Mouse (Mus musculus) layer of hippocampus, adult 2 months (tissue): Measurements from ENCODE around the gene Sst. TPM values are rescaled to one million over a fixed set of nuclear protein-coding genes. Genes with fewer than 3 reads are reported as not detected.
"Not testable (repeated sequence)": the region's sequence is repeated elsewhere in the genome, so short reads cannot be mapped to it uniquely, and the experiment has no call there.

ENCODE experiments used
- DNase-seq, 2 experiments: peaks; one replicate each; pipeline ENCODE4 v3.0.0; 2022; ENCODE audit warnings: low spot score in 2 of 2
- H3K27ac ChIP-seq: fragments of 200-600 bp; 2 replicates; pipeline ENCODE4 v1.8.1; 2022
- H3K4me3 ChIP-seq: fragments of 200-600 bp; 2 replicates; pipeline ENCODE4 v1.8.1; 2022; ENCODE audit warnings: mild to moderate bottlenecking
- CTCF ChIP-seq: fragments of 200-600 bp; conservative IDR thresholded peaks from 2 replicates; pipeline ENCODE4 v1.8.1; 2022; ENCODE audit warnings: antibody characterized with exemption, mild to moderate bottlenecking, moderate library complexity
- long read RNA-seq, 2 experiments: library from polyadenylated mRNA; stranded (forward); transcript quantifications; one replicate each; pipeline ENCODE4 v2.0.0; 2021; ENCODE audit warnings: borderline mapping rate in 2 of 2
- total RNA-seq, 2 experiments: library from RNA; stranded (reverse); gene quantifications; 2 replicates each; pipeline ENCODE4 v1.2.3; 2021

Gene Sst
- total RNA-seq = 100 to 1,000 TPM; 395 TPM
- long read RNA-seq, experiment 1, transcript Sst-201 (2 exons, 721 nt) = major isoform, 59 of 68 reads
- long read RNA-seq, experiment 1, partial matches to known transcripts = 6 of 68 reads
- long read RNA-seq, experiment 1, other reads (novel, unspliced or antisense) = 3 of 68 reads
- long read RNA-seq, experiment 2, transcript Sst-201 (2 exons, 721 nt) = major isoform, 53 of 67 reads
- long read RNA-seq, experiment 2, partial matches to known transcripts = 13 of 67 reads
- long read RNA-seq, experiment 2, other reads (novel, unspliced or antisense) = 1 of 67 reads

DNA sequence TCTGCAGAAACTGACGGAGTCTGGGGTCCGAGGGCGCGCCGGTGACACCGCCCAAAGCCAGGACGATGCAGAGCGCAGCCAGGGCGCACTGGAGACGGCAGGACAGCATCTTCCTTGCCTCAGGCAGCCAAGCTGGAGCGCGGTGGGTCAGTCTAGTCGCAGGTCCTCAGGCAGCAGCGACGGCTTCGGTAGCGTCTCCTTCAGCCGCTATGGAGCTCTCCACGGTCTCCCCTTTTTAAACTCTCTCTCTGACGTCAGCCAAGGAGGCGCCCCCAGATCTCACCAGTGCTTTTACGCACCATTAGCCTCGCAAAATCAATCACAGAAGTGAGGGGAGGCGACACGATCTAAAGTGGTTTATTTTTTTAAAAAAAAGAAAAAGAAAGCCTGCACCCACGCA, at the start of gene Sst:
Gene Sst, minus strand, starts transcription at position 323 of the 400 bp plus-strand sequence.
- no peak within 1 kb of the TSS for H3K27ac ChIP-seq
- no peak within 1 kb of the TSS; the same call in 1 of the 2 replicates for H3K4me3 ChIP-seq
- no peak for DNase-seq
- no peak for TF ChIP-seq CTCF

DNA sequence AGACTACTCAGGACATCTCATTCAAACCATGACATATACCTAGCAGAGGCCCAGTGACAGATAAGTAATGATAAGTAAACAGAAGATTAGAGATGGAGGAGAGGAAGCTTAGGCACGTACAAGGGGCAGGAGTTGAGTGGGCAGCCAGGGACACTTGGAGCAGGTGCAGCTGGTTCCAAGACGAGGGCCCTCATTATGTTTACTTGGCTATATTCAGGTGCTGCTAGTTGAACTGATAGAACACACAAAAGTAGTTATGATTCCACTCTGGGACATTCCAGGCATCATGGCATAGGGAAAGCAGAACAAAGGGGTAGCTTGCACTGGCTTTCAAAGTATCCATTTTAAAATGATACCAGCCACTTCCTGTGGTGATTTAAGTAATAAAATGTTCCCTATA, 43.6 kb upstream of the Sst start:
- no peak for TF ChIP-seq CTCF
- H3K27ac ChIP-seq = no peak overlapping the region
- DNase-seq = no peak
- H3K4me3 ChIP-seq = no peak overlapping the region

DNA sequence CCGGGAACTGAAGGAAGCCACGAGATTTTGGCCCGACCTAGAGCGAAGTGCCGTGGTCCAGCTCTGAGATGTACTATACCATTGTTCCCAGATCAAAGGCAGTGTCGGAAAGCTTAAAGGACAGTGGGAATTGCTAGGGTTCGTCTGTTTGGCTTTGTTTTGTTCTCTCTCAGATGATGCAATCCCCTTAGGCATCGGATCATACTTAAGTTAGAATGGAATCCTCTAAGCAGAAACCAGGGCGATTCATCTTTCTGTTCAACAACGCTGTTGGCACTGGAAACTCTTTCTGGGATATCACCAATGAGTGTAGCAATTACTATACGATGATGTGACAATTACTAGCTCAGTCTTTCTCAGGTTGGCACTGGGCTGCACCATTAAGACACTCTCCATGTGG, 41.5 kb upstream of the Sst start, which contains the start of gene Rtp2:
Gene Rtp2, minus strand, starts transcription at position 101 of the 400 bp plus-strand sequence.
- no peak for TF ChIP-seq CTCF

DNA sequence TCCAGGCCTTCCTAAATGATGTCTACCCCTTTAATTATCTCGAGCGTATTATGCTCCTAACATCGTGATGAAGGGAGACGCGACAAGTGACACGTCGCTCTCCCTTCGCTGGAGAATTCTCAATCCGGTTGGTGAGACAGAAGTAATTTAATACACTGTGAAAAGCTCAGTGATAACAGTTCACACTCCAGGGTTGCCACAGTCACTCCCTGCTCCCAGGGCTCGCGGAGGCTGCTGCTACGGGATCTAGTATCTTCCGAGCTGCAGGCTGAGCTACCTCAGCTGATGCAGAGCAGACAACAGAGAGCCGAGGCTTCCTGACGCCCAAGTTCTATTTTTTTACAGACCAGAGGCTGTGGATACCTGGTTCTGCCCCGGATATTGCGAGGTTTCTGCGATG, 40.5 kb upstream of the Sst start:
- no peak overlapping the region for H3K27ac ChIP-seq
- no peak for DNase-seq
- no peak for TF ChIP-seq CTCF
- peak overlapping the region; percentile 15; the same call in 1 of the 2 replicates for H3K4me3 ChIP-seq

More for the DNA sequence above, 41.5 kb upstream of the Sst start, which contains the start of gene Rtp2:
- peak within 1 kb of the TSS; percentile 15; the same call in 1 of the 2 replicates for H3K4me3 ChIP-seq
- no peak for DNase-seq
- H3K27ac ChIP-seq = no peak within 1 kb of the TSS

DNA sequence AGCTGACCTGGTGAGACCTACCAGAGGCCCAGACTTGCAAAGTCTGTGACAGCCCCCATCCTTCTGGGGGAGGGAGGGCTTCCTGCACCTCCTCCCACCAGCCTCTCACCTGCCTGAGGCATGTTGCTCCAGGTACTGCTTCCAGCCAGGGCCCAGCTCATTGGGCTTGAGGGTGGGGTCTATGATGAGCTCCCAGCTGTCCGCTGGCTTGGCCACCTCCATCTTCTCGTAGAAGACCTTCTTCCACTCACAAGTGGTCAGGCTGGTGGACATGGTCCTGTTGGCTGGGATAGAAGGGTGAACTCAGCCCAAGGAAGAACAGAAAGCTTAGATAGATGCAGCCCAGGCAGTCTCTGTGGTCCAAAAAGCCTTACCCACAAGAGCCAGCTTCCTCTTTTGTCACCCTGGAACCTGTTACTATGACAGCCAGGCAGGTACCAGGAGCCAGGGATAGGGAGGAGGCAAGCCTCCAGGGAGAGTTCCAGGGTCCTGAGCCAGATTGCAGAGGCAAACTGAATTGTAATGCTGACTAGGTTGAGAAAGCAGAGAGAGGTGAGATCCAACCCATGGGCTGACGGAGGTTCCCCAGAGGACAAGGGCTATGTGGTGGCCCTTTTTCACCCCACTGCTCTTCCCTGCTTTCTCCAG, 39.8 kb upstream of the Sst start:
- TF ChIP-seq CTCF = no peak
- DNase-seq = no peak
- Histone ChIP-seq H3K27ac (no peak overlapping the region), H3K4me3 (no peak overlapping the region)

DNA sequence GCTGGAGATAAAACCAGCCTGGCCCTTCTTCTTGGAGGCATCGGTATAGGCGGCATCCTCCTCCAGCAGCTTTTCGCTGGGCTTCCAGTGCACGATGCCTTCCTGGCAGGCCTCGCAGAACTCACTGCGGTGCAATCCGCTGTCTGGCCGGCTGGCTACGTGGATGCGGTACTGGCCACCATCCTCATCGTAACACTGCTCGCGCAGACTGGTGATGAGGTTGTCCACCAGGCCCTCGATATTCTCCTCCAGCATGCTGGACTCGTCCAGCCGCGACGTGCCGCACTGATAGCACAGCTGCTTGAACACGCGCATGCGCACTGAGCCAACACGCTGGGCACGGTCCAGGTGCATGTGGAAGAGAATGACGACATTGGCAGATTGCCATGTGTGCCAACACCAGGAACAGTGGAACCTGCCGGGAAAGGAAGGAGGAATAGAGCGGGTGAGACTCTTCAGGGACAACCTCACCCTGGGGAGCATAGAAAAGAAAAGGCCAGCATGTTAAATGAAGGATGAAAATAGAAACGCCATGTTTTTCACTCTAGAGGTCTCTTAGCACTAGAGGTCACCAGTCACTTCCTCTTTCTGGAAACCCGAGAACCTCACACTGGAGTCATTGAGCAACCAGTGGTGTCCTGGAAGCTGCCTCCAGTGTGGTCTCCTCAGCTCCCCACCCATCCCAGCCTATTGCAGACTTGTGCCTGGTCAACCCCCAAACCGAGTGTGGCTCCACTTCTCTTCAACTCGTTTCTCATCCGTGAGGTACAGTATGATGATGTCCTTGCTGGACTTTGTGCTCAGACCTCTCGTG, 36.8 kb upstream of the Sst start:
- H3K27ac ChIP-seq = no peak overlapping the region
- H3K4me3 ChIP-seq = no peak overlapping the region
- no peak for TF ChIP-seq CTCF
- no peak for DNase-seq

DNA sequence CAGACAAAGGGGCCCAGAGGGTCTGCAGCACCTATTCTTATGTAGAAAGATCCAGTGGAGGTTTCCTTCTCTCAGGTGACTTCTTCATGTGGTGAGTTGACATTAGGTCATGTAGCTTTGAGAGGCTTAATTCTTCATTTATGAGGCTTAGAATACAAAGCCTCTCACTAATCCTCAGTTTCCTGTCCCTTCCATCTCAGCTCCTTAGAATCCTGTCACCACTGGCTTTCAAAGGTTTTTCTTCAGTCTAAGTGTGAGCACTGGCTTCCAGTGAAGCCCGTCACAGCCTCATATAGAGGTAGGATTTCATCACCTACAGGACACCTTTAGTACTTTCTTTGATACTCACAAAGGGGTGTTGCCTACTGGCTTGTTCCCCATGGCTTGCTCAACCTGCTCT, 32.1 kb upstream of the Sst start:
- no peak for DNase-seq
- no peak for TF ChIP-seq CTCF
- no peak overlapping the region for H3K4me3 ChIP-seq
- H3K27ac ChIP-seq = no peak overlapping the region

DNA sequence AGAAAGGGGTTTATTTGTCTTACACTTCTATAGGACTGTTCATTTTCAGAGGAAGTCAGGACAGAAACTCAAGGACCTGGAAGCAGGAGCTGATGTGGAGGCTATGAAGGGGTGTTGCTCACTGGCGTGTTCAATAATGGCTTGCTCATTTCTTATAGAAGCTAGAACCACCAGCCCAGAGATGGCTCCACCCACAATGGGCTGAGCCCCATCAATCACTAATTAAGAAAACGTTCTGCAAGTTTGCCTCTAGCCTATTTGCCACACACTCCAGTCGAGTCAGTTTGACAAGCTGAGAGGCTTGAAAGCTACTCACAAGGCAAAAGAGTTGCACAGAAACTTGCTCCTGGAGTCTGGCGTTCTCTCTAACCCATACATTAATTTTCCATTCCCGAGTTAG, 30.9 kb upstream of the Sst start:
- no peak overlapping the region for H3K4me3 ChIP-seq
- DNase-seq = no peak
- no peak for TF ChIP-seq CTCF
- H3K27ac ChIP-seq = no peak overlapping the region

DNA sequence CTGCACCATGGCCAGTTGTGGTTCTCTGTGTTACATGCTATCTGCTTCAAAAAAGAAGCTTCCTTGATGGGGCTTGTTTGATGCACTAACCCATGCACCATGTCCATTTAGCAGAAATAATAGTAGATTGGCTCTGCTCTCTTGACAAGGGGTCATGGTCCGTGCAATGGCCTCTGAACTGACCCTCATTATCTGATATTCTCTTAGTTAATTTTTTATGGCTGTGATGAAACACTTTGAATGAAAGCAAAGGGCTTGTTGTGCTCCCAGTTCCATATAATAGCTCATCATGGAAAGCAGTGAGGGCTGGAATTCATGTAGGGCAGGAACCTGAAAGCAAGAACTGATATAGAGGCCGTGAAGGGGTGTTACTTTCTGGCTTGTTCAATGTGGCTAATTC, 28.7 kb upstream of the Sst start:
- H3K4me3 ChIP-seq = no peak overlapping the region
- TF ChIP-seq CTCF = no peak
- no peak overlapping the region for H3K27ac ChIP-seq
- no peak for DNase-seq

DNA sequence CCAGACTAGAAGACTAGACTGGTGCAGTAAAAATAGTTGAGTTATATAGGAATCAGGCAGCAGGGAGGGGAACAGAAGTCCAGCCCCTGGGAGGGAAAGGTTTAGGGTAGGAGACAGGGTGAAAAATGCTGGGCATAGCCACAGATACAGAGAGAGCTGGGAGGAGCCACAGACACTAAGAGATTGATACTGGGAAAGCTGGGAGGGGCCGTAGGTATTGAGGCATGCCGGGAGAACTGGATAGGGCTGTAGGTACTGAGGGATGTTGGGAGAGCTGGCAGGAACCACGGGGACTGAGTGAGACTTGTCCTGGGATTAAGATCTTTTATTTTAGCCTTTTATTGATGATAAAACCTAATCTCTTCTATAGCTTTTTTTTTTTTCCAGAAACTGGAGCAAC, 22.6 kb upstream of the Sst start:
- DNase-seq = no peak

DNA sequence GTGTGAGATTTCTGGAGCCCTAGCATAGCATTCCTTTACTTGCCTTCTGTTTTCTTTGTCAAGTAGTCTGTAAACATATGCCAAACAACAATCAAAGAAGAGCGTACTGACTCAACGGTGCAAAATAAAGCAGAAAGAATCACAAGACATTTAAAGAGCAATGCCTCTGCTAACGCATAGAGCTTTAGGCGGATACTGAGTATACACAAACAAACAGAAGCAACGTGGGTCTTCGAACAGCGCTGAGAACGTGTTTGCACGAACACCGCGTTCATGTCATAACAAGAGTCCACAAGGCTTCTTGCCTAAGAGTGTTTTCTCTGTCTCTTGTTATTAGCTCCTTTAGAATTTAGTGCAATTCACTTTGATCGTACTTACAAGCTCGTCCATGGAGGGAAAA, 22.0 kb upstream of the Sst start:
- no peak for TF ChIP-seq CTCF
- DNase-seq = no peak
- H3K27ac ChIP-seq = no peak overlapping the region
- H3K4me3 ChIP-seq = no peak overlapping the region

More for the DNA sequence above, 22.6 kb upstream of the Sst start:
- H3K4me3 ChIP-seq = no peak overlapping the region
- H3K27ac ChIP-seq = no peak overlapping the region
- TF ChIP-seq CTCF = no peak

DNA sequence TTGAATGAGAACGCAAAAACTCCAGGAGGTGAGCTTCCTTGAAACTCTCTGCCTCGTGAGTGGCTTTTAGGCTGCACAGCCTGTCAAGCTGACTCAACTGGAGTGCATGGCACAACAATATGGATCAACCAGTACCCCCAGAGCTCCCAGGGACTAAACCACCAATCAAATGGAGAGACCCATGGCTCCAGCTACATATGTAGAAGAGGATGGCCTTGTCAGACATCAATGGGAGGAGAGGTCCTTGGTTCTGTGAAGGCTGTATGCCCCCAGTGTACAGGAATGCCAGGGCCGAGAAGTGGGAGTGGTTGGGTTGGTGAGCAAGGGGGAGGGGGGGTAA, 18.2 kb upstream of the Sst start:
- H3K27ac ChIP-seq, H3K4me3 ChIP-seq, DNase-seq: not testable (repeated sequence)

DNA sequence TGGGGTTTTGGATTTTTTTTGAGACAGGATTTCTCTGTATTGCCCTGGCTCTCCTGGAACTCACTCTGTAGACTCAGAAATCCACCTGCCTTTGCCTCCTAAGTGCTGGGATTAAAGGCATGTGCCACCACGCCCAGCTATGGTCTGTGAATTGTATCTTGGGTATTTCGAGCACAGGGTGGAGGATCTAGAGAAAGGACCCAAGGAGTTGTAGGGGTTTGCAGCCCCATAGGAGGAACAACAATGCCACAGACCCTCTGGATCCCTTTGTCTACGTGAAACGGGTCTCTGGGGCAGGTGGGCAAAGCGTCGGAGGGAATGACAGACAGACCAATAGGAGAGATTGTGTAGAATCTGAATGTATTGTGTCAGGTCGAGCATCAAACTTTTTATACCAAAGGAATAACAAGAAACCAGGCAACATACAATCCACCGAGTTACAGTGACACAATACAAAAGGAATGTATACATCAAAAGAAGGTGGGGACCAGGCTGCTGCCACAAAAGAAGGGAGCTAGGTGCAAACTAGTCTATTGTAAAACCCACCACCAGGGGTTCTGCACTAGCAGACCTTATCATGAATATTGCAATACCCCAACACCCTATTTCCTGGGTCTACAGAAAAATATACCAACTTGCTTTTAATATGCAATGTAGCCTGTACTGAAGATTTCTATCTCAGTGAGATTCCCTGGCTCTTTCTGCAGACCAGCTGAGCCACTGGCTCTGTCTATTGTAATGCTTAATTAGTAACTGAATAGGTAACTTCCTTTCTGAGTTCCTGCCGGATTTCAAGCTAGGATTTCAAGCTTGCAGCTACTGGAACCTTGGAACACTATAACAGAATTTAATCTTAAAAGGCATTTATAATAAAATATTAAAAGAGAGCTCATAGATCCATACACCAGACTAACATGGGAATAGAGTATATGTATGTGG, 17.6 kb upstream of the Sst start:
- DNase-seq, H3K4me3 ChIP-seq, H3K27ac ChIP-seq: not testable (repeated sequence)

DNA sequence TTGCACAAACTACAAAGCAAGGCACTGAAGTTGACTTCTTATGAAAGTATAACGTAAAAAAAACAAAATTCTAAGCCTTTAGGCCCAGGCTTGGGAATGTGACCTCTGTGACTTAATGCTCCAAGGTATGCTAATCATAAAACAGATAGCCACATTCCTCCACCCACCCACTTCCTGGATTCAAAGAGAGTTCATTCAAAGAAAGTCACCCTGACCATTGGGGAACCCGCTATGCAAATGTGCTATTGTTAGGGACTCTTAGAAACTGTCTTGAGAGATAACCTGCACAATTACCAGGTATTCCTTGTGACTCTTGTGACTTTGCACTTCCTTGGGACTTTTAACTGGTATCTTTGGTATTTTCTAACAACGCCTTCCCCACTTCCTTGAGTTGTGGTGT, 15.8 kb upstream of the Sst start:
- not testable (repeated sequence) for H3K27ac ChIP-seq, DNase-seq, H3K4me3 ChIP-seq
